Mouse (Mus musculus) hematopoietic multipotent progenitor cell, adult 10-12 weeks (in vitro differentiated cells): Measurements from ENCODE around the gene Rspo4. TPM values are rescaled to one million over a fixed set of nuclear protein-coding genes. Genes with fewer than 3 reads are reported as not detected.

ENCODE experiments used
- polyA plus RNA-seq: library from polyadenylated mRNA; stranded (reverse); fragments of >175 nt; gene quantifications from 2 replicates; pipeline ENCODE4 v1.2.3, GENCODE M21; 2012; ENCODE audit warnings: low replicate concordance

Rspo4 gene
- not detected in 2 replicates for polyA plus RNA-seq

DNA sequence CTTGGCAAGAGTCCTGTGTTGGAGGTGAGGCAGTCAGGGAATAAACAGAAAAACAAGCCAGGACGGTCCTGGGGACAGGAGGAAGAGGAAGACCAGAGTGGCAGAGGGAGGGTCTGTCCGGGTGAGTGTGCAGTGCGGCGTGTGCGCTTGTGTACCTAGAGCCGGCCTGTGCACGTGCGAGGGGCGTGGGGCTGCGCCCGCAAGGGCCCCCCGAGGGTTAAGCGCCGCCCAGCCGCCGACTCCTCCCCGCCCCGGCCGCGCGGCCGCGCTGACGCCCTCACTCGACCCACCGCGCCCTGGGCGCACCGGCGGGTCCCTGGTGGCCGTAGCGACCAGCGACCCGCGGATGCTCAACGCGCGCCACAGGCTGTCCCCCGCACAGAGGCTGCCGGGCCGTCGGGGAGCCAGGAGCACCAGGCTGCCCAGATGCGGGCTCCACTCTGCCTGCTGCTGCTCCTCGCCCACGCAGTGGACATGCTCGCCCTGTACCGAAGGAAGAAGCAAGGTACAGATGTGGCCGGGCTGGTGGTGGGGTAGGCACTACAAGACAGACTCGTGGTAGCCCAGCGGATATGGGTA, at the start of gene Rspo4:
Rspo4 (plus strand) TSS at position 280 of the 579 bp plus-strand sequence.

DNA sequence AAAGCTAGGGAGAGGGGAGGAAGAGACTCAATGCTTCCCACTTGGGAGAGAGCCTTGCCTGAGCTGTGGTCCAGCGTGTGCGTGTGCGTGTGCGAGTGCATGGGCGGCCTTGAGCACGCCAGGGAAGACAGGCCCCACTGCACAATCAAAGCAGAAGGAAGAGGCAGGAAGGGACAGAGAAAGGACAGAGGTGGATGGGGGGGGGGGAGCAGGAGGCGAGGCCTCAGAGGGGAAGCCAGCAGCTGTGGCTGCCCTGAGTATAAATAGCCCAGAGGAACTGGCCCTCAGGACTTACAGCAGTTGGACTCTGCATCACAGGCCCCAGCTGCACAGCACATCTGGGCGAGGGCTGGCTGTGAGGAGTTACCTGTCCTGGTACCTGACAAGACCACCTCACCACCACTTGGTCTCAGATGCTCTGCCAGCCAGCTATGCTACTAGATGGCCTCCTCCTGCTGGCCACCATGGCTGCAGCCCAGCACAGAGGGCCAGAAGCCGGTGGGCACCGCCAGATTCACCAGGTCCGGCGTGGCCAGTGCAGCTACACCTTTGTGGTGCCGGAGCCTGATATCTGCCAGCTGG, 68.3 kb downstream of the Rspo4 start, which contains the start of gene Angpt4:
Angpt4 (plus strand) TSS at position 292 of the 582 bp plus-strand sequence.

Other genes with a start within 250 kb of the Rspo4 start
- 0.03 and 0.09 TPM in 2 replicates for gene Snph, start 210.3 kb upstream of the Rspo4 start, polyA plus RNA-seq
- not detected in 2 replicates for gene Rad21l, start 174.4 kb upstream of the Rspo4 start, polyA plus RNA-seq
- not detected in 2 replicates for gene Tmem74b, start 140.9 kb upstream of the Rspo4 start, polyA plus RNA-seq
- 5.6 and 54.2 TPM in 2 replicates for gene Psmf1, start 98.7 kb upstream of the Rspo4 start, polyA plus RNA-seq
- gene Angpt4, start 68.3 kb downstream of the Rspo4 start, polyA plus RNA-seq: not detected in 2 replicates
- gene Fam110a, start 137.3 kb downstream of the Rspo4 start, polyA plus RNA-seq: 14.9 and 25.3 TPM in 2 replicates
- gene Slc52a3, start 153.6 kb downstream of the Rspo4 start, polyA plus RNA-seq: 1.5 and 2.6 TPM in 2 replicates
- gene Scrt2, start 238.6 kb downstream of the Rspo4 start, polyA plus RNA-seq: 0.04 TPM in 1 of 2 replicates, not detected in the other